Mouse (Mus musculus): ENCODE measurements around the gene Ephb1. TPM values are rescaled to one million over a fixed set of nuclear protein-coding genes. Genes with fewer than 3 reads are reported as not detected.

The Ephb1 gene
- polyA plus RNA-seq, 1 experiment from 2014 or later: 2.3 TPM

- Histone ChIP-seq H3K27ac (no peak overlapping the region), H3K27me3 (no peaks in the 10 kb centered on the region), H3K4me3 (replicated peaks) (no peak overlapping the region), H3K36me3 (no peaks in the 10 kb centered on the region), H3K4me1 (replicated peaks) (no peaks in the 10 kb centered on the region), H3K9me3 (no peaks in the 10 kb centered on the region), H3K4me2 (no peak overlapping the region), H3K9ac (replicated peaks) (no peak overlapping the region)
- WGBS: 50% methylated on average over 7 of the region's 7 CpGs
- no peak for ATAC-seq (ENCODE audit: insufficient number of reproducible peaks, insufficient read depth, low FRiP score, low TSS enrichment, low read depth)
Observed at GRCm38 (mm10) chr9:101982378-101982777, 372.1 kb downstream of the Ephb1 start.

DNA sequence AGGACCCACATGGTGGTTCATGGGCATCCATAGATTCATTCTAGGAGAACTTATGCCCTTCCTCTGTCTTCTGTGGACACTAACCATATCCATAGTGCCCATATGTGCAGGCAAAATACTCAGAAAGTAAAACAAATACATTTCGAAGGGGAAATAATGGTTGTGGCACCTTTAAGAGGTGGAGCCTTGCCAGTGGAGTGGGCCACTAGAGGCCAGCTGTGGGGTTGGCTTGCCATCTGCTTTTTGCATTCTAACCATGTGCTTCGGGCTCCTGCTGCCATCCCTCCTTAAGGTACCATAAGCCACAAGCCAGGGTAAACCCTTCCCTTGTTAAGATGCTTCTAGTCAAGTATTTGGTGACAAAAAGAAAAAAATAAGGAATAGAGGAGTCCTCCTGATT, 373.3 kb downstream of the Ephb1 start:
- H3K27me3 ChIP-seq: no peaks in the 10 kb centered on the region
- no peak overlapping the region for H3K9ac ChIP-seq (replicated peaks)
- H3K36me3 ChIP-seq: no peaks in the 10 kb centered on the region
- H3K9me3 ChIP-seq: no peaks in the 10 kb centered on the region
- 66% methylated on average over 2 of the region's 2 CpGs for WGBS
- no peak overlapping the region for H3K27ac ChIP-seq
- no peak overlapping the region for H3K4me2 ChIP-seq
- no peaks in the 10 kb centered on the region for H3K4me1 ChIP-seq (replicated peaks)
- ATAC-seq (ENCODE audit: insufficient number of reproducible peaks, insufficient read depth, low FRiP score, low TSS enrichment, low read depth): no peak
- H3K4me3 ChIP-seq (replicated peaks): no peak overlapping the region

GRCm38 (mm10) chr9:101976884-101977465, 377.5 kb downstream of the Ephb1 start:
- Histone ChIP-seq H3K27me3 (no peaks in the 10 kb centered on the region), H3K9me3 (no peaks in the 10 kb centered on the region), H3K27ac (no peak overlapping the region), H3K4me2 (no peak overlapping the region), H3K36me3 (no peaks in the 10 kb centered on the region), H3K4me1 (replicated peaks) (no peaks in the 10 kb centered on the region), H3K9ac (replicated peaks) (no peak overlapping the region), H3K4me3 (replicated peaks) (no peak overlapping the region)
- WGBS: 85% methylated on average over 4 of the region's 4 CpGs
- no peak for ATAC-seq (ENCODE audit: insufficient number of reproducible peaks, insufficient read depth, low FRiP score, low TSS enrichment, low read depth)

GRCm38 (mm10) chr9:101972314-101972713, 382.2 kb downstream of the Ephb1 start:
- Histone ChIP-seq H3K27ac (no peak overlapping the region), H3K4me1 (replicated peaks) (no peaks in the 10 kb centered on the region; the same call in 1 of the 2 replicates), H3K9me3 (no peaks in the 10 kb centered on the region), H3K9ac (replicated peaks) (no peak overlapping the region), H3K4me3 (replicated peaks) (no peak overlapping the region), H3K4me2 (no peak overlapping the region), H3K27me3 (no peaks in the 10 kb centered on the region), H3K36me3 (no peaks in the 10 kb centered on the region)
- WGBS: 81% methylated on average over 8 of the region's 8 CpGs
- ATAC-seq (ENCODE audit: insufficient number of reproducible peaks, insufficient read depth, low FRiP score, low TSS enrichment, low read depth): no peak

DNA sequence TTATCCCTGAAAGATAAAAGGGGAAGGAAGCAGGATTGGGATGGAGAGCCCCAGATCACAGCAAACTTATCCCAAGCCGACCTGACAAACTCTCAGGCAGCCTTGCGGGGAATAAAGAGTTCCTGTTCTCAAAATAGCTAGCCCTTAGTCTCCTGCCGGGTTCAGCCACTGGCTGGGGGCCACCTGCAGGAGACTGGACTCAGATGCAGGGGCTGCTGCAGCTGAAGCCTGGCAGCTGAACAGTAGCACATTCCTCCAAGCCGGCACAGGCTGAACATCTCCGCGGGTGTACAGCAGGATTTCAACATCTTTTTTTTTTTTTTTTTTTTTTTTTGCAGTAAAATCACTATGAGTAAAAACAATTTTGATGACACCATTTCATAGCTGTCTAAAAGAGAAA, 382.7 kb downstream of the Ephb1 start:
- ATAC-seq (ENCODE audit: insufficient number of reproducible peaks, insufficient read depth, low FRiP score, low TSS enrichment, low read depth): no peak
- H3K4me2 ChIP-seq: no peak overlapping the region
- 32% methylated on average over 6 of the region's 6 CpGs for WGBS

GRCm38 (mm10) chr9:101956228-101956627, 398.3 kb downstream of the Ephb1 start:
- Histone ChIP-seq H3K27ac (no peak overlapping the region), H3K4me1 (replicated peaks) (peaks cover 4% of the 10 kb centered on the region; the same call in 1 of the 2 replicates), H3K27me3 (peaks cover 5% of the 10 kb centered on the region; the same call in 1 of the 2 replicates), H3K36me3 (no peaks in the 10 kb centered on the region), H3K4me2 (no peak overlapping the region), H3K9me3 (no peaks in the 10 kb centered on the region), H3K9ac (replicated peaks) (no peak overlapping the region), H3K4me3 (replicated peaks) (no peak overlapping the region)
- 41% methylated on average over 4 of the region's 4 CpGs for WGBS
- no peak for ATAC-seq (ENCODE audit: insufficient number of reproducible peaks, insufficient read depth, low FRiP score, low TSS enrichment, low read depth)

More for the DNA sequence above, 382.7 kb downstream of the Ephb1 start:
- H3K27me3 ChIP-seq: no peaks in the 10 kb centered on the region
- no peaks in the 10 kb centered on the region; the same call in 1 of the 2 replicates for H3K4me1 ChIP-seq (replicated peaks)
- no peak overlapping the region for H3K4me3 ChIP-seq (replicated peaks)
- H3K27ac ChIP-seq: no peak overlapping the region
- H3K36me3 ChIP-seq: no peaks in the 10 kb centered on the region
- H3K9me3 ChIP-seq: no peaks in the 10 kb centered on the region
- H3K9ac ChIP-seq (replicated peaks): no peak overlapping the region

GRCm38 (mm10) chr9:101954529-101954928, 400.0 kb downstream of the Ephb1 start:
- no peak for ATAC-seq (ENCODE audit: insufficient number of reproducible peaks, insufficient read depth, low FRiP score, low TSS enrichment, low read depth)
- Histone ChIP-seq H3K4me3 (replicated peaks) (no peak overlapping the region), H3K9ac (replicated peaks) (no peak overlapping the region)

DNA sequence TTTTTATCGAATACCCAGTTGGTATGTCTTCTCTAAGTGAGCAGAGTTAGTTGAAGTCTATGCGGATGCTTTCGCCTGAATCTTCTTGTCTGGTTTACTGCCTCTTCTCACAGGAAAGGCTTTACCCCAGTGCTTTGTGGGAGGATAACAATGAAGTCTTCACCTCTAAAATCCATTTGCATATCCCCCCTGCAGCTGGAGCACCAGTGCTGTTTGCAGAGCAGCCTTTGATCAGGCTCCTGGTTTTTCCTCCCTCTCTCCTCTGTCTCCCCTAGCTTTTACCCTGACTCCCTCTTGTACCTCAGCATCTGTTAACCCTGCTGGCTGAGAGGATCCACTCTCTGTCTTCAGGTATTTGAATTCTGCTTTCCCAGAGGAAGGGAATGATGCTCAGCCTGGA, 404.4 kb downstream of the Ephb1 start:
- WGBS: 20% methylated on average over 3 of the region's 3 CpGs
- Histone ChIP-seq H3K36me3 (no peaks in the 10 kb centered on the region), H3K9me3 (no peaks in the 10 kb centered on the region), H3K4me1 (replicated peaks) (peaks cover 9% of the 10 kb centered on the region; the same call in 1 of the 2 replicates), H3K27me3 (peaks cover 8% of the 10 kb centered on the region; the same call in 1 of the 2 replicates), H3K27ac (no peak overlapping the region), H3K4me2 (no peak overlapping the region), H3K9ac (replicated peaks) (no peak overlapping the region), H3K4me3 (replicated peaks) (no peak overlapping the region)
- ATAC-seq (ENCODE audit: insufficient number of reproducible peaks, insufficient read depth, low FRiP score, low TSS enrichment, low read depth): no peak

More at GRCm38 (mm10) chr9:101954529-101954928, 400.0 kb downstream of the Ephb1 start:
- Histone ChIP-seq H3K36me3 (no peaks in the 10 kb centered on the region), H3K4me2 (no peak overlapping the region), H3K27me3 (peaks cover 8% of the 10 kb centered on the region), H3K9me3 (no peaks in the 10 kb centered on the region), H3K27ac (no peak overlapping the region), H3K4me1 (replicated peaks) (peaks cover 12% of the 10 kb centered on the region)
- 83% methylated on average over 4 of the region's 4 CpGs for WGBS

GRCm38 (mm10) chr9:101945814-101946213, 408.7 kb downstream of the Ephb1 start:
- Histone ChIP-seq H3K27me3 (peaks cover 13% of the 10 kb centered on the region; the same call in 1 of the 2 replicates), H3K4me3 (replicated peaks) (no peak overlapping the region), H3K9ac (replicated peaks) (no peak overlapping the region), H3K27ac (no peak overlapping the region), H3K4me2 (no peak overlapping the region), H3K9me3 (no peaks in the 10 kb centered on the region), H3K36me3 (no peaks in the 10 kb centered on the region), H3K4me1 (replicated peaks) (peaks cover 9% of the 10 kb centered on the region; the same call in 1 of the 2 replicates)
- no peak for ATAC-seq (ENCODE audit: insufficient number of reproducible peaks, insufficient read depth, low FRiP score, low TSS enrichment, low read depth)
- WGBS: 96% methylated on average over 4 of the region's 4 CpGs

DNA sequence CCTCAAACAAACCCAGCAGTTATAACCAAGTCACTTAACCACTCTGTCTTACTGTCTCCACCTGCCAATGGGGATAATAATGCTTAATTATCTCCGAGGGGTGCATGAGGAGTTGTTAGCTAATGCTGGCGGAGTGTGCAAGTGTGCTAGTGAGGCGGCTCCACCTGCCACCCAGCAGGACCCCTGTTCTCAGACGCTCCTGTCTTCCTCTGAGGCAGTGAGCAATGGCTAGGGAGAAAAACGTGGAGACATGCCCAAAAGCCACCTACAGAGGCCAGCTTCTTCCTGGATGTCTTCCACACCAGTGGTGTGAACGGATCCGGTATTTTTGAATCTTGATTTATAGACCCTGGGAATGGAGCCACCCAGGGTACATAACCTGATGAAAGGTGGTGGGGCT, 409.2 kb downstream of the Ephb1 start:
- H3K9ac ChIP-seq (replicated peaks): no peak overlapping the region
- no peaks in the 10 kb centered on the region for H3K36me3 ChIP-seq
- ATAC-seq (ENCODE audit: insufficient number of reproducible peaks, insufficient read depth, low FRiP score, low TSS enrichment, low read depth): no peak
- H3K4me1 ChIP-seq (replicated peaks): peaks cover 9% of the 10 kb centered on the region; the same call in 1 of the 2 replicates
- H3K4me3 ChIP-seq (replicated peaks): no peak overlapping the region
- H3K4me2 ChIP-seq: no peak overlapping the region
- H3K27ac ChIP-seq: no peak overlapping the region
- 57% methylated on average over 7 of the region's 7 CpGs for WGBS
- peaks cover 11% of the 10 kb centered on the region; the same call in 1 of the 2 replicates for H3K27me3 ChIP-seq
- H3K9me3 ChIP-seq: no peaks in the 10 kb centered on the region

GRCm38 (mm10) chr9:101942058-101942669, 412.3 kb downstream of the Ephb1 start:
- Histone ChIP-seq H3K27me3 (peaks cover 19% of the 10 kb centered on the region; the same call in 1 of the 2 replicates), H3K27ac (no peak overlapping the region)
- ATAC-seq (ENCODE audit: insufficient number of reproducible peaks, insufficient read depth, low FRiP score, low TSS enrichment, low read depth): no peak

More at GRCm38 (mm10) chr9:101942058-101942669, 412.3 kb downstream of the Ephb1 start:
- H3K9ac ChIP-seq (replicated peaks): no peak overlapping the region
- H3K36me3 ChIP-seq: no peaks in the 10 kb centered on the region
- no peaks in the 10 kb centered on the region for H3K9me3 ChIP-seq
- H3K4me3 ChIP-seq (replicated peaks): no peak overlapping the region
- no peaks in the 10 kb centered on the region for H3K4me1 ChIP-seq (replicated peaks)
- no peak overlapping the region for H3K4me2 ChIP-seq
- 78% methylated on average over 9 of the region's 9 CpGs for WGBS

Measured in limb, embryonic 12.5 days (tissue).